Mouse (Mus musculus): ENCODE results near the gene Mdc1. TPM values are rescaled to one million over a fixed set of nuclear protein-coding genes. Genes with fewer than 3 reads are reported as not detected.

Gene Mdc1
- polyA plus RNA-seq, 1 experiment from 2014 or later, result 21.6 TPM

- Histone ChIP-seq H3K36me3 (ENCODE audit: insufficient read depth) (peaks cover 8% of the 10 kb centered on the region), H3K4me3 (ENCODE audit: low read depth, low read length) (peak within 1 kb of the TSS; percentile 68), H3K27ac (ENCODE audit: low read depth) (peak within 1 kb of the TSS; percentile 98), H3K27me3 (ENCODE audit: insufficient read depth, low read length) (no peaks in the 10 kb centered on the region), H3K9ac (peak within 1 kb of the TSS; percentile 80), H3K4me1 (ENCODE audit: insufficient read depth) (peaks cover 16% of the 10 kb centered on the region), H3K9me3 (ENCODE audit: low read depth, low read length) (no peaks in the 10 kb centered on the region), H3K4me2 (peak within 1 kb of the TSS; percentile 98)
- ATAC-seq (ENCODE audit: insufficient read depth) (peak; percentile 70), DNase-seq (peak; percentile 89)
- TF ChIP-seq CTCF (IDR thresholded peaks at IDR 0.05; ENCODE audit: low read depth), result no peak
- WGBS, result under 1% methylated on average over 43 of the region's 48 CpGs
Measured at GRCm38 (mm10) chr17:35865481-35866280, 24.4 kb downstream of the Mdc1 start, which contains the start of gene Ppp1r18. Ppp1r18 (plus strand) TSS chr17:35865593.

DNA sequence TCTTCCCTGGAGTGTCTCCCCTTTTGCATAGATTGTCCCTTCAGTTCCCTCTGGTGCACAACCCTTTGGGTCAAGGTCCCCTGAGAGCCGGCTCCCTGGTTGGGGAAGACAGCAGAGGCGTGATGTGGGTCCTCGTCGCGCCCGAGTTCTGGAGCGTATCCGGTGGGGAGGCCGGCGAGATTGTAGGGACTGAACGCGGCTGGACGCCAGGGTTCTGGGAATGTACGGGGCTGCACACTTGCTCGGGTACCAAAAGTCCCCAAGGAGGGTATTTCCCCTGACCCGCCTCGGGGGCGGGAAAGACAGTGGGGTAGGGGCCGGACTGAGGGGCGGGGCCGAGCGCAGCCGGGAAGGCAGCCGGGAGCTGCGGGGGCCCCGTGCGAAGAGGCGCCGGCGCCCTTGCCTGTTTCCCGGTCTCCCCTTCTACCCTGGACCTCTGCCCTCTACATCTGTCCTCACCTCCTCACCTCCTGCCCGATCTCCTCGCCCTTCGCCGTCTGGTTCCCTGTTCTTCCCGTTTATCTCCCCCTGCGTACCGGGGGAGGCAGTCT, 25.0 kb downstream of the Mdc1 start:
- whole genome bisulfite sequencing, result under 1% methylated on average over 38 of the region's 38 CpGs
- peak overlapping the region; percentile 80 for H3K9ac ChIP-seq
- peak overlapping the region; percentile 98 for H3K27ac ChIP-seq (ENCODE audit: low read depth)
- ATAC-seq (ENCODE audit: insufficient read depth) (peak; percentile 61), DNase-seq (peak; percentile 84)
- peak overlapping the region; percentile 68 for H3K4me3 ChIP-seq (ENCODE audit: low read depth, low read length)
- no peaks in the 10 kb centered on the region for H3K9me3 ChIP-seq (ENCODE audit: low read depth, low read length)
- H3K27me3 ChIP-seq (ENCODE audit: insufficient read depth, low read length), result no peaks in the 10 kb centered on the region
- TF ChIP-seq CTCF (IDR thresholded peaks at IDR 0.05; ENCODE audit: low read depth), result no peak
- peaks cover 15% of the 10 kb centered on the region for H3K4me1 ChIP-seq (ENCODE audit: insufficient read depth)
- peak overlapping the region; percentile 98 for H3K4me2 ChIP-seq
- H3K36me3 ChIP-seq (ENCODE audit: insufficient read depth), result peaks cover 12% of the 10 kb centered on the region

DNA sequence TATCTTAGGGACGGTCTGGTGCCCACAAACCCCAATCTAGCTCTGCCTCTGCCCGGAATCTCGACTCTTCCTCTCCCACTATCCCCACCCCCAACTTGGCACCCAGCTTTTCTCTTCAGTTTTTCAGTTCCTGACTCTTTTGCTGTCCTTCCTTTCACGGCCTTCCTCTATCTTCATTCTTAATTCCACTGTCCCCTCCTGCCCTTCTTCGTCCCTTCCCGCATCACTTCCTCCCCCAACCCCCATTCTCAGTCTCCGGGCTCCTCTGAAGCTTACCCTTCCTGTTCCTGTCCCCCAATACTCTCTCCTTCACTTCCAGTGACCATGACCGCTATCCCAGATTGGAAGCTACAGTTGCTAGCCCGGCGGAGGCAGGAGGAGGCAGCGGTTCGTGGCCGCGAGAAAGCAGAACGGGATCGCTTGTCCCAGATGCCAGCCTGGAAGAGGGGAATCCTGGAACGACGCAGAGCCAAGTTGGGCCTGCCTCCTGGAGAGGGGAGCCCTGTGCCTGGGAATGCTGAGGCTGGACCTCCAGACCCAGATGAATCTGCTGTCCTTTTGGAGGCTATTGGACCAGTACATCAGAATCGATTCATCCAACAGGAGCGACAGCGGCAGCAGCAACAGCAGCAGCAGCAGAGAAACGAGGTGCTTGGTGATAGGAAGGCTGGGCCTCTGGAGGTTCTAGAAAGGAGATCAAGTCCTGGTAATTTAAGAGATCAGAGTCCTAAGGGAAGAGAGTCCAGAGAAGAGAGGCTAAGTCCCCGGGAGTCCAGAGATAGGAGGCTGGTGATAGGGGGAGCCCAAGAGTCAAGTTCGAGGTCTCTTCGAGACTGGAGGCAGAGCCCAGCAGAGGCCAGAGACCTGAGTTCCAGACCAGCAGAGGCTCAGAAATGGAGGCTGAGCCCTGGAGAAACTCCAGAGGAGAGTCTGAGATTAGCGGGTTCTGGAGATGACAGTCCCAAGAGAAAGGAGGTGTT, 25.9 kb downstream of the Mdc1 start:
- H3K9ac ChIP-seq, result peak overlapping the region; percentile 80
- peak overlapping the region; percentile 98 for H3K27ac ChIP-seq (ENCODE audit: low read depth)
- H3K4me3 ChIP-seq (ENCODE audit: low read depth, low read length), result peak overlapping the region; percentile 68
- TF ChIP-seq CTCF (IDR thresholded peaks at IDR 0.05; ENCODE audit: low read depth), result 0 out of 2 replicates have a peak, but pooled peaks have one; percentile 33
- H3K27me3 ChIP-seq (ENCODE audit: insufficient read depth, low read length), result no peaks in the 10 kb centered on the region
- peak overlapping the region; percentile 98 for H3K4me2 ChIP-seq
- H3K9me3 ChIP-seq (ENCODE audit: low read depth, low read length), result no peaks in the 10 kb centered on the region
- ATAC-seq (ENCODE audit: insufficient read depth), result no peak
- peaks cover 15% of the 10 kb centered on the region for H3K4me1 ChIP-seq (ENCODE audit: insufficient read depth)
- DNase-seq, result peak; percentile 69
- 4% methylated on average over 26 of the region's 26 CpGs for WGBS
- peaks cover 17% of the 10 kb centered on the region for H3K36me3 ChIP-seq (ENCODE audit: insufficient read depth)

- H3K27ac ChIP-seq (ENCODE audit: low read depth), result peak overlapping the region; percentile 98
- ATAC-seq (ENCODE audit: insufficient read depth), result no peak
- peak overlapping the region; percentile 80 for H3K9ac ChIP-seq
- H3K4me2 ChIP-seq, result peak overlapping the region; percentile 98
- H3K9me3 ChIP-seq (ENCODE audit: low read depth, low read length), result no peaks in the 10 kb centered on the region
- peak overlapping the region; percentile 68 for H3K4me3 ChIP-seq (ENCODE audit: low read depth, low read length)
- peaks cover 15% of the 10 kb centered on the region for H3K4me1 ChIP-seq (ENCODE audit: insufficient read depth)
- 15% methylated on average over 16 of the region's 17 CpGs for WGBS
- peak; percentile 40 for DNase-seq
- no peak for TF ChIP-seq CTCF (IDR thresholded peaks at IDR 0.05; ENCODE audit: low read depth)
- H3K27me3 ChIP-seq (ENCODE audit: insufficient read depth, low read length), result no peaks in the 10 kb centered on the region
- peaks cover 21% of the 10 kb centered on the region for H3K36me3 ChIP-seq (ENCODE audit: insufficient read depth)
Measured at GRCm38 (mm10) chr17:35868165-35868820, 27.0 kb downstream of the Mdc1 start.

DNA sequence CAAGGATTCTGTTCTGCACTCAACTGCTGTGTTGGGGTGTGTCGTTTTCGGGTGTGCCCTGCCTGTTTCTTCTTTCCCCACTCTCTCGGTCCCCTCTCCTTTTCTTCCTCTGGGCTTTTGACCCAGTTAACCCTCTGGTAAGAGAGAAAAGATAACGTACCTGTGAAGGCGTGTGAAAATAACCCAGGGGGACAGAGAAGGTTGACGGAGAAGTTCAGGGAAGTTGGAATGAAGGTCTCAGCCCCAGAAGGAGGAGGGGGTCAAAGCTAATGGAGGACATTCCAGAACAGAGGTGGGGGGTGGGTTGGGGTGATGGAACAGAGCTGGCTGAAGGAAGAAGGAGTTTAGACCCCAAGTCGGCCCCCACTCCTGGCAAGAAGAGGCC, 27.6 kb downstream of the Mdc1 start:
- H3K9me3 ChIP-seq (ENCODE audit: low read depth, low read length), result no peaks in the 10 kb centered on the region
- peak overlapping the region; percentile 98 for H3K4me2 ChIP-seq
- DNase-seq, result no peak
- peak overlapping the region; percentile 80 for H3K9ac ChIP-seq
- peak overlapping the region; percentile 98 for H3K27ac ChIP-seq (ENCODE audit: low read depth)
- H3K27me3 ChIP-seq (ENCODE audit: insufficient read depth, low read length), result no peaks in the 10 kb centered on the region
- peaks cover 15% of the 10 kb centered on the region for H3K4me1 ChIP-seq (ENCODE audit: insufficient read depth)
- H3K4me3 ChIP-seq (ENCODE audit: low read depth, low read length), result peak overlapping the region; percentile 68
- no peak for ATAC-seq (ENCODE audit: insufficient read depth)
- no peak for TF ChIP-seq CTCF (IDR thresholded peaks at IDR 0.05; ENCODE audit: low read depth)
- 2% methylated on average over 7 of the region's 7 CpGs for WGBS
- peaks cover 18% of the 10 kb centered on the region; the same call in 1 of the 2 replicates for H3K36me3 ChIP-seq (ENCODE audit: insufficient read depth)

- Histone ChIP-seq H3K9me3 (ENCODE audit: low read depth, low read length) (no peaks in the 10 kb centered on the region), H3K27me3 (ENCODE audit: insufficient read depth, low read length) (no peaks in the 10 kb centered on the region), H3K27ac (ENCODE audit: low read depth) (peak overlapping the region; percentile 98), H3K9ac (peak overlapping the region; percentile 80), H3K4me1 (ENCODE audit: insufficient read depth) (peaks cover 15% of the 10 kb centered on the region), H3K4me3 (ENCODE audit: low read depth, low read length) (peak overlapping the region; percentile 68), H3K4me2 (peak overlapping the region; percentile 98), H3K36me3 (ENCODE audit: insufficient read depth) (peaks cover 23% of the 10 kb centered on the region)
- no peak for ATAC-seq (ENCODE audit: insufficient read depth)
- no peak for TF ChIP-seq CTCF (IDR thresholded peaks at IDR 0.05; ENCODE audit: low read depth)
- peak; percentile 67 for DNase-seq
- WGBS, result 2% methylated on average over 7 of the region's 7 CpGs
Measured at GRCm38 (mm10) chr17:35869346-35870067, 28.2 kb downstream of the Mdc1 start.

All from lung, embryonic 14.5 days (tissue).